Mouse (Mus musculus): ENCODE results near the gene Gtf2b. TPM values are rescaled to one million over a fixed set of nuclear protein-coding genes. Genes with fewer than 3 reads are reported as not detected.
A peak's percentile ranks its signal among the peaks of the same experiment; 100 is the strongest.

Gtf2b gene
- 10 to 100 TPM; 40.7 to 41.4 TPM for total RNA-seq (2021)
- long read RNA-seq, experiment 1, transcript Gtf2b-201 (7 exons, 1,455 nt) = major isoform, 14 of 16 reads
- long read RNA-seq, experiment 1, partial matches to known transcripts = 1 of 16 reads
- long read RNA-seq, experiment 1, other reads (novel, unspliced or antisense) = 1 of 16 reads
- long read RNA-seq, experiment 2, transcript Gtf2b-201 (7 exons, 1,455 nt) = major isoform, 17 of 21 reads
- long read RNA-seq, experiment 2, partial matches to known transcripts = 1 of 21 reads
- long read RNA-seq, experiment 2, other reads (novel, unspliced or antisense) = 3 of 21 reads

GRCm38 (mm10) chr3:142764995-142765777, at the start of gene Gtf2b:
TSS of gene Gtf2b (plus strand) at chr3:142765045.
- DNase-seq (ENCODE audit: low spot score in 2 of 2) = peak; percentile 88 to 89
- Histone ChIP-seq H3K27ac (peak within 1 kb of the TSS; percentile 98), H3K4me3 (peak within 1 kb of the TSS; percentile 98)
- peak; percentile 28 for TF ChIP-seq CTCF (conservative IDR thresholded peaks at IDR 0.05)

GRCm38 (mm10) chr3:142725481-142725880, 39.4 kb upstream of the Gtf2b start:
- Histone ChIP-seq H3K4me3 (no peak overlapping the region), H3K27ac (no peak overlapping the region)
- no peak for TF ChIP-seq CTCF (conservative IDR thresholded peaks at IDR 0.05)
- DNase-seq (ENCODE audit: low spot score in 2 of 2) = no peak

GRCm38 (mm10) chr3:142725969-142726672, 38.7 kb upstream of the Gtf2b start:
- no peak overlapping the region for H3K27ac ChIP-seq
- no peak for DNase-seq (ENCODE audit: low spot score in 2 of 2)
- no peak overlapping the region for H3K4me3 ChIP-seq
- no peak for TF ChIP-seq CTCF (conservative IDR thresholded peaks at IDR 0.05)

GRCm38 (mm10) chr3:142734291-142734690, 30.6 kb upstream of the Gtf2b start:
- no peak for DNase-seq (ENCODE audit: low spot score in 2 of 2)
- no peak for TF ChIP-seq CTCF (conservative IDR thresholded peaks at IDR 0.05)
- Histone ChIP-seq H3K4me3 (no peak overlapping the region), H3K27ac (no peak overlapping the region)

GRCm38 (mm10) chr3:142740896-142741295, 23.9 kb upstream of the Gtf2b start:
- Histone ChIP-seq H3K4me3 (no peak overlapping the region), H3K27ac (no peak overlapping the region)
- TF ChIP-seq CTCF (conservative IDR thresholded peaks at IDR 0.05) = no peak
- DNase-seq (ENCODE audit: low spot score in 2 of 2) = no peak

GRCm38 (mm10) chr3:142743973-142744898, 20.6 kb upstream of the Gtf2b start:
- peak; percentile 86 for TF ChIP-seq CTCF (conservative IDR thresholded peaks at IDR 0.05)
- DNase-seq (ENCODE audit: low spot score in 2 of 2) = no peak
- Histone ChIP-seq H3K4me3 (no peak overlapping the region), H3K27ac (no peak overlapping the region)

GRCm38 (mm10) chr3:142745076-142745475, 19.8 kb upstream of the Gtf2b start:
- no peak for TF ChIP-seq CTCF (conservative IDR thresholded peaks at IDR 0.05)
- H3K4me3 ChIP-seq = no peak overlapping the region
- no peak for DNase-seq (ENCODE audit: low spot score in 2 of 2)

GRCm38 (mm10) chr3:142747673-142748072, 17.2 kb upstream of the Gtf2b start:
- TF ChIP-seq CTCF (conservative IDR thresholded peaks at IDR 0.05) = no peak
- H3K4me3 ChIP-seq = no peak overlapping the region
- DNase-seq (ENCODE audit: low spot score in 2 of 2) = no peak
- H3K27ac ChIP-seq = no peak overlapping the region

More at GRCm38 (mm10) chr3:142745076-142745475, 19.8 kb upstream of the Gtf2b start:
- H3K27ac ChIP-seq = no peak overlapping the region

- no peak overlapping the region for H3K4me3 ChIP-seq
- no peak overlapping the region for H3K27ac ChIP-seq
- TF ChIP-seq CTCF (conservative IDR thresholded peaks at IDR 0.05) = no peak
- DNase-seq (ENCODE audit: low spot score in 2 of 2) = no peak
Measured at GRCm38 (mm10) chr3:142749131-142749530, 15.7 kb upstream of the Gtf2b start.

- no peak for DNase-seq (ENCODE audit: low spot score in 2 of 2)
- H3K4me3 ChIP-seq = peak overlapping the region; percentile 29; the same call in 1 of the 2 replicates
- TF ChIP-seq CTCF (conservative IDR thresholded peaks at IDR 0.05) = no peak
- no peak overlapping the region for H3K27ac ChIP-seq
Measured at GRCm38 (mm10) chr3:142755132-142755867, 9.5 kb upstream of the Gtf2b start.

GRCm38 (mm10) chr3:142757841-142758240, 7.0 kb upstream of the Gtf2b start:
- Histone ChIP-seq H3K4me3 (no peak overlapping the region), H3K27ac (no peak overlapping the region)
- DNase-seq (ENCODE audit: low spot score in 2 of 2) = no peak
- TF ChIP-seq CTCF (conservative IDR thresholded peaks at IDR 0.05) = no peak

All from layer of hippocampus, adult 2 months (tissue).